In genomic region chr16:10989896-10990295, GRCm38 (mm10) we compare ENCODE assay signal across 10 mouse cellular contexts.
DNase-seq lines count a peak whose midpoint lies in the region; ATAC-seq and TF ChIP-seq lines count a peak whose summit lies in the region.
"Had no signal": no experiment of that assay in that cellular context is flagged by ENCODE, and none has a peak within 500 bp of the region (broad histone marks: within the 10 kb centered on the region; RNA-seq: fewer than 3 reads in every experiment).

No protein-coding gene starts in this region.

- no peak for ATAC-seq in heart, postnatal 0 days (ENCODE audit: insufficient read depth, low read depth)
- ATAC-seq in heart, embryonic 11.5 days (replicated peaks; ENCODE audit: insufficient number of reproducible peaks, low FRiP score, low TSS enrichment): no peak
- no peak for ATAC-seq in midbrain, postnatal 0 days (ENCODE audit: low FRiP score)
- no peak for ATAC-seq in midbrain, embryonic 11.5 days (ENCODE audit: low FRiP score)
- ATAC-seq: forebrain, embryonic 14.5 days had no signal

- no peak for DNase-seq in heart, postnatal 0 days (ENCODE audit: low spot score)
- no peak for DNase-seq in midbrain, postnatal 0 days (ENCODE audit: low spot score)
- no peak for DNase-seq in midbrain, embryonic 11.5 days (ENCODE audit: low spot score, missing footprints)
- peak; percentile 23 for DNase-seq in c-Kit-positive CD71-positive TER-119-negative erythroid progenitor cells, embryonic 14.5 days (ENCODE audit: low read depth)
- DNase-seq in gastrocnemius, postnatal 36 days: no peak
- no peak for DNase-seq in spleen, adult 18-20 months

- no peaks in the 10 kb centered on the region for H3K27me3 ChIP-seq in heart, postnatal 0 days (ENCODE audit: control insufficient read depth, insufficient read depth, low read length)
- H3K27me3 ChIP-seq in heart, embryonic 11.5 days (ENCODE audit: control insufficient read depth, insufficient read depth, low read length): no peaks in the 10 kb centered on the region
- H3K27me3 ChIP-seq in midbrain, postnatal 0 days (ENCODE audit: insufficient read depth, low read length): no peaks in the 10 kb centered on the region
- no peaks in the 10 kb centered on the region for H3K27me3 ChIP-seq in midbrain, embryonic 11.5 days (ENCODE audit: control insufficient read depth, insufficient read depth, low read length)
- no peaks in the 10 kb centered on the region for H3K27me3 ChIP-seq in small intestine, adult 2 months (ENCODE audit: control insufficient read depth, insufficient read depth, low read length)
- H3K27me3 ChIP-seq: neural tube, embryonic 15.5 days had no signal

- intact Hi-C loops in gastrocnemius, postnatal 36 days (cut with DNase I): no loop called here

- H3K4me3 ChIP-seq in heart, postnatal 0 days (ENCODE audit: low read depth, low read length): no peak overlapping the region
- H3K4me3 ChIP-seq in heart, embryonic 11.5 days (ENCODE audit: low read depth, low read length): no peak overlapping the region
- H3K4me3 ChIP-seq in midbrain, postnatal 0 days (ENCODE audit: low read depth, low read length): no peak overlapping the region
- no peak overlapping the region for H3K4me3 ChIP-seq in midbrain, embryonic 11.5 days (ENCODE audit: low read depth, low read length)
- no peak overlapping the region for H3K4me3 ChIP-seq in small intestine, adult 2 months (ENCODE audit: low read depth, low read length)
- H3K4me3 ChIP-seq: neural tube, embryonic 15.5 days had no signal

- peak; percentile 41; the same call in 1 of the 2 replicates for TF ChIP-seq CTCF in heart, postnatal 0 days (IDR thresholded peaks at IDR 0.05; ENCODE audit: low read depth)
- peak; percentile 43 for TF ChIP-seq CTCF in midbrain, postnatal 0 days (IDR thresholded peaks at IDR 0.05)
- peak; percentile 40; the same call in 1 of the 2 replicates for TF ChIP-seq CTCF in small intestine, adult 2 months (IDR thresholded peaks at IDR 0.05; ENCODE audit: extremely low read depth, insufficient read length, insufficient replicate concordance, low read depth, low read length)

- TF ChIP-seq POLR2A in small intestine, adult 2 months (IDR thresholded peaks at IDR 0.05; ENCODE audit: low read depth, low read length): no peak

- no peak overlapping the region for H3K9ac ChIP-seq in heart, postnatal 0 days (replicated peaks; ENCODE audit: low read depth, low read length)
- no peak overlapping the region for H3K9ac ChIP-seq in heart, embryonic 11.5 days (ENCODE audit: low read depth, low read length)
- no peak overlapping the region for H3K9ac ChIP-seq in midbrain, postnatal 0 days (replicated peaks; ENCODE audit: low read length, poor library complexity, severe bottlenecking)
- no peak overlapping the region for H3K9ac ChIP-seq in midbrain, embryonic 11.5 days (ENCODE audit: low read length)
- H3K9ac ChIP-seq: neural tube, embryonic 15.5 days had no signal

- 0 out of 2 replicates have a peak, but pooled peaks cover 6% of the 10 kb centered on the region for H3K36me3 ChIP-seq in heart, postnatal 0 days (replicated peaks; ENCODE audit: control insufficient read depth, insufficient read depth, low read length)
- H3K36me3 ChIP-seq in heart, embryonic 11.5 days (ENCODE audit: control insufficient read depth, insufficient read depth, low read length): 0 out of 2 replicates have a peak, but pooled peaks cover 2% of the 10 kb centered on the region
- no peaks in the 10 kb centered on the region for H3K36me3 ChIP-seq in midbrain, postnatal 0 days (ENCODE audit: insufficient read depth, low read length)
- H3K36me3 ChIP-seq in midbrain, embryonic 11.5 days (ENCODE audit: control insufficient read depth, insufficient read depth, low read length): 0 out of 2 replicates have a peak, but pooled peaks cover 2% of the 10 kb centered on the region
- H3K36me3 ChIP-seq in small intestine, adult 2 months (ENCODE audit: control insufficient read depth, insufficient read depth, low read length): peaks cover 7% of the 10 kb centered on the region; the same call in 1 of the 2 replicates
- H3K36me3 ChIP-seq: neural tube, embryonic 15.5 days had no signal

- H3K9me3 ChIP-seq in heart, postnatal 0 days (replicated peaks; ENCODE audit: control insufficient read depth, low read length): no peaks in the 10 kb centered on the region
- H3K9me3 ChIP-seq in heart, embryonic 11.5 days (replicated peaks; ENCODE audit: control insufficient read depth, low read length): no peaks in the 10 kb centered on the region
- no peaks in the 10 kb centered on the region for H3K9me3 ChIP-seq in midbrain, postnatal 0 days (ENCODE audit: low read length)
- peaks cover 9% of the 10 kb centered on the region; the same call in 1 of the 2 replicates for H3K9me3 ChIP-seq in midbrain, embryonic 11.5 days (ENCODE audit: control insufficient read depth, low read length)

- no peak overlapping the region for H3K4me2 ChIP-seq in heart, postnatal 0 days (ENCODE audit: low read depth, low read length)
- H3K4me2 ChIP-seq in heart, embryonic 11.5 days: no peak overlapping the region
- no peak overlapping the region for H3K4me2 ChIP-seq in midbrain, postnatal 0 days (ENCODE audit: low read depth, low read length, poor library complexity, severe bottlenecking)
- no peak overlapping the region for H3K4me2 ChIP-seq in midbrain, embryonic 11.5 days
- H3K4me2 ChIP-seq: neural tube, embryonic 15.5 days had no signal

- H3K4me1 ChIP-seq in heart, postnatal 0 days (ENCODE audit: control insufficient read depth, insufficient read depth): peaks cover 15% of the 10 kb centered on the region; the same call in 1 of the 2 replicates
- H3K4me1 ChIP-seq in heart, embryonic 11.5 days (ENCODE audit: control insufficient read depth, insufficient read depth, low read length): 0 out of 2 replicates have a peak, but pooled peaks cover 2% of the 10 kb centered on the region
- no peaks in the 10 kb centered on the region for H3K4me1 ChIP-seq in midbrain, postnatal 0 days (ENCODE audit: insufficient read depth, low read length)
- 0 out of 2 replicates have a peak, but pooled peaks cover 2% of the 10 kb centered on the region for H3K4me1 ChIP-seq in midbrain, embryonic 11.5 days (ENCODE audit: control insufficient read depth, insufficient read depth, low read length)
- peaks cover 15% of the 10 kb centered on the region for H3K4me1 ChIP-seq in small intestine, adult 2 months (ENCODE audit: control insufficient read depth, insufficient read depth, insufficient read length, low read length)

- H3K27ac ChIP-seq in heart, postnatal 0 days (ENCODE audit: low read depth): no peak overlapping the region
- H3K27ac ChIP-seq in heart, embryonic 11.5 days (ENCODE audit: low read depth, low read length): no peak overlapping the region
- H3K27ac ChIP-seq in midbrain, postnatal 0 days (ENCODE audit: low read depth, low read length): no peak overlapping the region
- H3K27ac ChIP-seq in midbrain, embryonic 11.5 days (ENCODE audit: low read depth, low read length): no peak overlapping the region
- H3K27ac ChIP-seq in small intestine, adult 2 months (ENCODE audit: insufficient read depth, low read depth, low read length): no peak overlapping the region
- H3K27ac ChIP-seq: neural tube, embryonic 15.5 days had no signal

- TF ChIP-seq EP300 in heart, postnatal 0 days (IDR thresholded peaks at IDR 0.05; ENCODE audit: low read depth): no peak

- WGBS in heart, postnatal 0 days: 89% methylated on average over 4 of the region's 4 CpGs
- WGBS in heart, embryonic 11.5 days (ENCODE audit: insufficient replicate concordance): 84% methylated on average over 4 of the region's 4 CpGs
- WGBS in midbrain, postnatal 0 days: 92% methylated on average over 4 of the region's 4 CpGs
- WGBS in midbrain, embryonic 11.5 days: 87% methylated on average over 4 of the region's 4 CpGs
- 91% methylated on average over 4 of the region's 4 CpGs for WGBS in small intestine, adult 2 months
